Mouse (Mus musculus) layer of hippocampus, adult 9-11 months (tissue): ENCODE measurements at regions not wholly inside any gene's neighbourhood (a gene's known extent, or its start where the extent isn't known, plus 50 kb on each side); places are given as distances from the start of the nearest gene placed in this dataset.

Experiments
- DNase-seq: peaks from one replicate; pipeline ENCODE4 v3.0.0; 2022

DNA sequence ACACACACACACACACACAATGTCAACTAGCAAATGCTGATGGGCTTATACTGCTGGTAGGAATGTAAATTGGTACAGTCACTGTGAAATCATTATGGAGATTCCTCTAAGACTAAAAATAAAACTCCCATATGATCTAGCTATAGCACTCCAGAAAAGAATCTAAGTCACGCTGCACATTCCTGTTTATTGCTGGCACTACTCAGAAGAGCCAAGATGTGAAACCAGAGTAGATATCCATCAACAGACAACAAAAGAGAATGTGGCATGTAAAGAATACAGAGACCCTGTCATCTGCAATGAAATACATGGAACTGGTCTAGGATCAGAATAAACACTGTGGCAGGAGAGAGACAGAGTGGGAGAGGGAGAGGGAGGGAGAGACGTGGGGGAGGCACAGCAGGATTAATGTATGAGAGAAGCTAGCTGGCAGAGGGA, 442.8 kb upstream of the Nrp1 start:
- DNase-seq = peak; percentile 13

DNA sequence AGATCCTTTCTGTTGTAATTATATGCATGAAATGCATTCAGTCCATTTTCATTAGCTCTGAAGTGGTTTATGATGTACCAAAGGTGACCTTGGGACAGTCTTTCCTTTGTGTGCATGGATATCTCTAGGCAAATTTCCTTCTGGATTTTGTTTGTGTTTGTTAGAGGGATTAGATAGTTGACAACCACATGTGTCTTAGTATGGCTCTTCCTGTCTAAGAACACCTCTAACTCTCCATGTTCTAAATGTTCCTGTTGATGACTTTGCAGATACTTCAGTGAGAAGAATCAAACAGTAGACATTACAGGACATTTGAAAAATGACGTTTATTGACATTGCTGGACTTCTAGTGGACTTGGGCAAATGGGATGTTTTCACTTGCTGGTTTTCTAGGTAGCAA, 436.5 kb upstream of the Nrp1 start:
- DNase-seq = no peak

DNA sequence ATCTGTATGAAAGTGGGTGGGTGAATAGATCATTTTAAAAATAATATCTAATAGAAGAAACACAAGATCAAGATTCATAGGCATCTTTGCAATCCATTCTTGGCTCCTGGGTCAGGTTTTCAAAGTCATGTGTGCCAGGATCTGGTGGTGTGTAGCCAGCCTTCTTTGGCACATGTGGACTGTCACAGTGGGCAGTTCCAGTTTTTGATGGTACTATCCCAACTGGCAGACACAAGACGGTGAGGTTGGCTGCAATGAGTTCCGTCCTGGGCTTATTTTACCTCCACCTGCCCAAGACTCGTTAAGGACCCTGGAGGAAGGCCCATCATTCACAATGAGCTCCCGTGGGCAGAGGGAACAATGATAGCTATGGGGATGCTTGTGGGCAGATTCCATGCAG, 435.1 kb upstream of the Nrp1 start:
- no peak for DNase-seq

DNA sequence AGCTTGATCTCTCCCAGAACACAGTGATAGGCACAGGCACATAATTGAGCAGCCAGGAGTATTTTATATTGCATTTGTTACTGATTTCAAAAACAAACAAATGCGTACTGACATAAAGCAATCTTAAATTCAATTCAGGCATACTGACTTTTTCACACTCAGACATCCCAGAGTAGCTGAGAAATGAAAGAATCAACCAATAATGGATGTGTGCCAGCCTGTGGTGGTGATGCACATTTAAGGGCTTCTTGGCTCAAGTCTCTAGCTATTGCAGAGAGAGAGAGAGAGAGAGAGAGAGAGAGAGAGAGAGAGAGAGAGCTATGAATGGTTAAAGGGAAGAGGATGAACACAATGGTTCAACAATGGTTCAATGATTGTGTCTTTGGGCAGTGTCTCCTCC, 426.1 kb upstream of the Nrp1 start:
- DNase-seq = no peak

DNA sequence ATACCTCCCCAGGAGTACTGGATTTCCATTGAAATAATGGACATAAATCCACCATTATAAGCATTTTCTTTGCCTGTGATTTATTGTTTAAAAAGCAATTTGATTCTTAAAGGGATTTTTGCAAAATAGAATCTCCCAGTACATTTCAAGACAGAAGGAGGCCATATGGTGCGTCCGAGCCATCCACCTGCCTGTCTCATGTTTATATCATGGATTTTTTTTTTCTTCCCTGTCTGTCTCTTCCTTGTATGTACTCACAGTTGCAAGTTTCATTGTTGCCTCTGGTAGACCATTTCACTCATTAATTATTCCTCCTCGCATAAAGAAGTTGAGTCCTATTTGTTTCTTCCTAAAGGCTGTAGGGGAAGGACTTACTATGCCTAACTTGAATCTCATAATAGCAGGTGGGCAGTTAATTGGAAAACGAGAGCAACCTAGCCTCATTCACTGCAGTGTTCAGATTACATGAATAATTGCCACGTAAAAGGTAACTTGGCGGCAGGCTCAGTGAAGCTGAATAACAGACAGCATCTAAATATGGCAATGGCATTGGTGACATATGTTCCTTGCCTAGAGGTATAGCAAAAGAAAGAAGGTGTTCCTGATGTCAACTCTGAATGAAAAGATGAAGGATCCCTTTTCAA, 421.5 kb upstream of the Nrp1 start:
- peak; percentile 49 for DNase-seq

DNA sequence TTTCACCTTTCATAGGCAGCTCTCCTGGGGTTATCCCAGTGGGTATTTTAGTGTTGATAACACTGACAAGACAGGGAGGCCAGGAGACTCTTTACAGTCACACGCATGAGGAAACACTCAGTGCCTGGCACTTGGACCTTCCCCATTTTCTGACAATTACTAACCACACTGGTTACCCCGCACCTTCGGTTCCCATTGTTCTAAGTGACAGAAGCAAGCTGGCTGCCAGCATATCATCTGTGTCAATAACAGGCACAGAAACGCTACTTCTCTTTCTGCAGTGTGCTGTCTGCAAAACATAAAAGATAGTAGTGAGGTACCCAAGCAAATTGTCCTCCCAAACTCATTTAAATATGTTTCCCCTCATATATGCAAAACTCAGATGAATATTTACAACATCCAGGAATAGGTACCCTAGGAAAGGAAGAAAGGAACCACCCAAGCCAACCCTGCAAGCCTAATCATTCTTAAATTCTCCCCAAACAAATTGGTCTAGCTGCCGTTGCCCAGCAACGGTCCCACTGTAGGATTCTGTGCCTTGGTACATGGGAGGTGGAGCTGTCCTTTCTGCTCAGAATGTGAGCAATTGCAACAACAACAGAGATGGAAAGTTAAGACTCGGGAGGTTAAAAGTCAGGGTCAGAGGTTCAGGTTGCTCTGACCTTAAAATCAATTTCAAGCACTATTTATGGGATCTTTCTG, 419.0 kb upstream of the Nrp1 start:
- peak; percentile 58 for DNase-seq

DNA sequence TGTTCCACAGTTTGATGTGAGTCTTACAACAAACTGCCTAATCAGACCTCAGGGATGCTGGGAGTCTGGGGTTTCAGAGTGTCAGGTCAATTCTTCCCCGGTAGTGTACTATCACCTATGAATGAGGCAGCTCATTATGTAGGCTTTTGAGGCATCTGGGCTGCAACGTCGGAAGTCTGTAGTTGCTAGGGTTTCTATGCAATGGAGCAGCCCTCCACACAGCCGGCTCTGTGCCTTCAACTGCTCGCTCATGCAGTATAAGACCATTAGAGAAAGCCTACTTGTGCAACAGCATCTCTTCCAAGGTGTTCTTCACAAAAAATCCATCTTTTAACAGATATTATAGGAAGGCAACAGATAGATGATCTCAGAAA, 418.4 kb upstream of the Nrp1 start:
- peak; percentile 9 for DNase-seq

DNA sequence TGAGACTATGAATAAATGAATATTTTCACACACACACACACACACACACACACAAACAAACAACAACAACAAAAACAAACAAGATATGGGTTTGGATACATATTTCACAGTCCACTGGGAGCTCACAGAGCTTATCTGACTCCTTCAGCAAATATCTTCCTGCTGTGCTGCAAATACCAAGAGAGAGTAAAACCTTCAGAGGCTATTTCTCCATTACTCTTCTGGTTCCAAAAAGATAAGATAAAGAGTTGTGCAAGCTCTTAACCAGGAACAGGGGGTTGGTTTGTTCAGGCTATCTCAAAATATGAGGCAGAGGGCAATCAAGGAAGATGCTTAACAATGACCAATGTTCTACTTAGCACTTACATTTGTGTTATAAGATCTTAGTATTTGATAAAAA, 416.1 kb upstream of the Nrp1 start:
- DNase-seq = no peak

DNA sequence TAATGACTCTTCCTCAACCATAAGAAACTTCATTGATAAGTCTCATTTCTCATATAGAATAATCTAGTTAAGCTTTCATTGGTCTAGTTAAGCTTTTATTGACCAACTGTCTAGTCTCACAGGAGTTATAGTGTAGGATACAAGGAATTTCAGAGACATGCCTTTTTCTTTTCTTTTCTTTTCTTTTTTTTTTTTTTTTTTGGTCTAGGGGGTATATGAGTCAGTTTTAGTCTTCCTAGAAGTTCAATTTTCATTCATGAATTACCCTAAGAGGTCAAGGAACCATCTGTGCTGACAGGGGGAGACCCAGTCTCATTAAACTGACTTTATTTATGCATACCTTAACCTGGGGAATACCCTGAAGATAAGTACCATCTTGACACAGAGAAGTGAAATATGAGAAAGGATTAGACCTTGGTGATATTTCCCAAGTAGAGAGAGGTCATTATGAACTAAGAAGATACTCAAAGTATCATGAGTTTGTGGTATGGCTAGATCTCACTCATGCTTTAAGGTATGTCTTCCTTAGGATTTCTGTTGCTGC, 413.4 kb upstream of the Nrp1 start:
- no peak for DNase-seq

DNA sequence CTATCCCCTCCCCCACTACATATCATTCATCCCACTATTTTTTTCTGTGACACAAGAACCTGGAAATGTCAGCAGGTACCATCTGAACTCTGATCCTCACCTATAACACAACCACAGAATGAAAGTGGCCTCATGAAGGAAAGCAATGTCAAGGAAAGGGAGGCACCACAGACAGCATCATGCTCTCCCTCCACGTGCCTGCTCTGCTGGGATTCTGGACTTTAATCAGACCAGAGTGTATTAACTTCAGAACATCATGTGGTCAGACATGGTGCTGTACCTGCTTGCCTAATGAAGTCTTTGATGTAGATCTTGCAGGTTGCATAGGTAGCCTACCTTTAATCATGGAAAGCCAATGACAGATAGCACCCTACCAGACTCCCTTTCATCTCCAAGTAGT, 400.8 kb upstream of the Nrp1 start:
- no peak for DNase-seq

DNA sequence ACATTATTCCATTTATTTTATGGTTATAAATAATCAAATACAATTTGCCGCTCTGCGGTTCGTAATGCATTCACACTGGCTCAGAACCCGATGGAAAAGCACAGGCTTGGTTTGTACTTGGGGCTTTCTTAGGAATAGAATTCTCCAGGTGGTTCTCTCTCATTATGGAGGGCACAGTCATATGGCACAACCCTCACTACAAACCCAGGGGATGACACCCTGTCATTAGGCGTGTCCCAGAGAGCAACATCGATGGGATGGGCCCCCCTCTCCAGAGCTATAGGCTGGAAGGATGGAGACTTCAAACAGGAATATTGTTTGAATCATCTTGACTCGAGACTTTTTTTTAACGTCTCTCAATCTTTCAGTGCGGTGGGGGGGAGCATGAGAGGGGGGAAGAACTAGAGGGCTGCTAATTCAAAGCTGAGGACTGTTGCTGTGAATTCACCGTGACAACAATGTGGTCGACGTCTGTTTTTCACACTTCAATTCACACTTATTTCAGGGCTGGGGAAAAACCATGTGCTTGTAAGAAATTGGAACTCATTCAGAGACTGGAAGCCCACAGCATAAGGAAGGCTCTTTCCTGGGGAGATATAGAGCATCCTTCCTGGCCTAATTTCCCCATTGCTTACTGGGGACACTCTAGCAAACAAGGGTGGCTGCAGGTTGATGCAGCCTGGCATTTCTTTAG, 399.9 kb upstream of the Nrp1 start:
- no peak for DNase-seq

DNA sequence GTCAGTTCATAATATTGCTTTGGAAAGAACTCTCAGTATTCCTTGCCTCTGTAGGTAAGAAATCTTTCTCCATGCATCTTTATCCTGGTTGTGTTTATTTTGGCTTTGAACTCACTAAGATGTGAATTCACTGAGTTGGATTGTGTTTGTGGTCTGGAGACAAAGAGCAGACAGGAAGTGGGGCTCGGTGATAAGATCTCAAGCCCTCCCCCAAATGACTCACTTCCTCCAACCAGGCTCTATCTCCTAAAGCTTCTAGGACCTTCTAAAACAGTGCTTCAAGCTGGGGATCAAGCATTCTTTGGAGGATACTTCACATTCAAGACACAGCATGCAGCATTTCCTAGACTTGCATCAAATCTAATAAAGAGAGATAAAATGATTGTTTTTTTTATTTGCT, 395.5 kb upstream of the Nrp1 start:
- DNase-seq = no peak

DNA sequence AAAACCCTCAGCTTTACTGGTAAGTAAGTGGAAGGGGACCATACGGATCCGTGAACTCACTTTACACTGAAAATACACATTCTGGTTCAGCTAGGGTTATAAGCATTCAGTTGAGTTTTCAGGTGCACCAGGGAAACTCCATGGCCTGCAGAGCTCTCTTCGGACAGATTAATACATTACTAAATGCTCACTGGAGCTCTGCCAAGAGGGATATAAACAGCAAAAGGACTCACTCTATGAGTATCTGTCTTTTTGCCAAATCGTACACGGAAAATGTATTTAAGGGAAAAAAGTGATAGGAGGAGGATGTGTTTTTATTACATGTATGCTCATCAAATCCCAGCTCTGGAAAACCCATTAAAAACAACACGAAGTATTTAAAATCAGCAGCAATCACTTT, 394.8 kb upstream of the Nrp1 start:
- no peak for DNase-seq

DNA sequence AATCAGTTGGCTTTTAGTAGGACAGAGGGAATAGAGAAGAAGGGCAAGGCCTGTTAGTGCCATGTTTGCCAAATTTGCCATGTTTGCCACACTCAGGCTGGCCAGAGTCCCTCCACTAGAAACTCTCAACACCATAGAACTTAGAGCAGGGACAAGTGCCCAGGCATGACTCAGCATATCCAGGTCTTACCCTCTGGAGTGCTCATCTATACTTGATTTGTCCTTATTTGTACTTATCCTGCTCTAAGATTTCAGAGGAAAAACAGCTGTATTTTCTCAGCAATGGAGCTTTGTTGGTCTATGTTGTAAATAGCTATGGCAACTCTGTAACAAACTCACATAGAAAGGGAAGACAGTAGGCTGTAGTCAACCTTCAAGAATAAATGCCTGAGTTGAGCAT, 393.6 kb upstream of the Nrp1 start:
- no peak for DNase-seq

DNA sequence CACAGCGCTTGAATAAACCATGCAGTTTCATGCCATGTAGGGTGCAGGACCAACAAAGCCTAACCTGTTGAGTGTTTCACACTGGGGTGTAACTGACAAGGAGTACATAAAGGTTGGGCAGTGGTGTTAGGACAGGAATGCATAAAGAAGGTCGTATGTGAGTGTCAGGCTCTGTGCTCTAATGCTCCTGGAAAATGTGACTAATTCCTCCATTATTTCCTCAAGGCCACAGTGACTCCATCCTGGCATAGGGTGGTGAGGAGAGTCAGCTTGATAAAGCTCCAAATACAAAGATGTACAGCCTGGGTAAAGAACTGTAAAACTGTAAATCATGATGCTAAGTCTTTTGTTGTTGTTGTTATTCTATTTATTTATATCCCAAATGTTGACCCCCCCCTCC, 393.1 kb upstream of the Nrp1 start:
- no peak for DNase-seq

DNA sequence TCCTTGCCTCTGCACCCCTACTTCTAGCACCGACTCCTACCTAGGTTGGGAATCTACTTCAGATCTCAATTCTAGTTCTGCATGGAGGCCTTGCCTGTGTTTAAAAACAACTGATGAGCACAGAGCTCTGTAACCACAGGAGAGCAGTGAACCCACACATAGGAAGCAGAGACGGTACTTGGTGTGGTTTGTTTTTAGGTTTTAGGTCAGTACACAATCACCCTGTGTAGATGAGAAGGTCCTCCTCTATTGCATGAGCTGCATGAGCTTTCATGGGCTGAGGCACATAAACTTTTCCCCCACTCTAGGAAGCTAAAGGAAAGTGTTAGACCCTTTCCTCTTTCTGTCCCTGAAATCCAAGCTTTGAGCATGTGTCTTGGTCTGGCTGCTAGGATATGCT, 390.4 kb upstream of the Nrp1 start:
- no peak for DNase-seq

DNA sequence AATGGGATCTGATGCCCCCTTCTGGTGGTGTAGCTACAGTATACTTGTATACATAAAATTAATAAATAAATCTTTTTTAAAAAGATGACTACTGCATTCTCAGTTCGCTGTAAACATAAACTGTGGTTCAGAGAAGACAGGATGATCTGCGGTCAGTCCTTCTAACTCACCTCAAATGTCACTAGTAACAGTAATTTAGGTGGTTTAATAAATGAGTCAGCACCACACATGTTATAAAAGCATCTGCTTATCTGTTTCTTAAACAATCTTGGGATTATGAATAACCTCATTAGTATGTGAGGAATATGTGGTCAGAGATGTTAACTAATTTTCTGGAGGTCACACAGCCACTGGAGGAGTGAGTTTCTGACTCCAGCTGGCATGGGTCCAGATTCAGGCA, 385.2 kb upstream of the Nrp1 start:
- no peak for DNase-seq

DNA sequence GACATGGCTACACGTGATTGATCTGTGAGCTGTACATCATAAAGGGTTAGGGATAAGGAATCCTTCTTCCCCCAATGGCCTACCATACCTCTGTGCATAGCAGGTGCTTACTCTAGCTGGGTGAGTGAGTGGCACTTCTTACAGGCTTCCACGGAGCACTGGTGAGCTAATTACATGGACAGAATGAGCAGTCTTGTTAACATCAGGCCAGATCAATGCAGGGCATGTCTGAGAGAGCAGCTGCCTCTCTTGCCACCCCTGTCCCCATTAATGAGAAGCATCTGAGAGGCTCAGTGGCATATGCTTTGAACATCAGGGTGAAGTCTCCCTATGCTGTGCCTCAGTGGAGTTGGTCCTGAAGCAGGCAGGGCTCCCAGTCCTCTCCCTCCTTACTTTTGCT, 380.7 kb upstream of the Nrp1 start:
- DNase-seq = no peak

DNA sequence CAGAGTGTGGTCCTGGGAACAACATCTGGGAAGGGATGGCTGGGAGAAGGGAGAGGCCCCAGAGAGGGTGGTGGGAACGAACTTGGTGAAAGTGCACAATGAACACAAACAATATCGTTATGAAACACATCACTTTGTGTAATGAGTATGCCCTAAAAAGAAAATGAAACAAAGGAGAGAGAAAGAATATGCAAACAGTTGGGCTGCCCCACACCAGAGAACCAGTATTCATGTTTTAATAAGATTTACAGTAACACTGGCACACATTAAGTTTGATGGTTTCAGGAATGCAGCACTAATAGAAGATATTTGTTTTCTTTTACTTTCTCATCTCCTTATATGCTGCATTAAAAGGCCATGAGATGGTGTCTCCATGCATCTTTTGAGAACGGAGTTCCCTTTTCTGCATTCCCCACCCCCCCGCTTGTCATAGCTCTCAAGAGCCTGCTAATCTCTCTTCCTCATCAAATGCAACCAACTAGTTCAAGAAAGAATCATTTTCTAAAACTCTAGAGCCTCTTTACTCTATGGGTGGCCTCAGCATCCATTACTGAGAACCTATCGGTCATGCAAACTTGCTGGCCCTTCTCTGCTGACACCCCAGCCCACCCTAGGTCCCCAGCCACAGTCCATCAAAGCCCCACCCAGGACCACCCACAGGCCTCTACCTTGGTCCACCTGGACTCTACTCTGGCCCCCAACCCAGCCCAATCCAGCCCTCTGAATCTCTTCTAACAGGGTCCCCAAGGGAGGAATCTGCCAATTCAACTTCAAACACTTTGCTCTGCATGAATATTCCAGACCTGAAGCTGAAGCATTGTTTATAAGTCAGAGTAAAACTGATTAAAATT, 379.0 kb upstream of the Nrp1 start:
- DNase-seq = no peak

DNA sequence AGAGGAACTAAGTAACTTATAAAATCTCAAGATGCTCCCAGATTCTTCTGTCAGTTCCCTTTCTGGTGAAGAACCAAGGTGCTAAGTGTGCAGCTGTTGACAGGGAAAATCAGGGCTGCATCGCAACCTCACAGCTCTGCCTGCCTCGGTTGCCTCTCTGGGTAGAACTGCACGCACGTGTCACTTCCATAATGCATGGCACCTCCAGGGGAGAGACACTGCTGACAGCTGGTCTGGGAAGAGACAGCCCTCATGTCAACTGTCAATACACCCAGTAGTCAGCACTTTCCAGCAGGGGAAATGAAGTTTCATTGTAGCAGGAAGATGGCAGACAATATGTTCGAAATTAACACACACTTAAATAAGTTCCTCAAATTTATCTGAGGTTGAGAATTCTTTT, 376.2 kb upstream of the Nrp1 start:
- no peak for DNase-seq

DNA sequence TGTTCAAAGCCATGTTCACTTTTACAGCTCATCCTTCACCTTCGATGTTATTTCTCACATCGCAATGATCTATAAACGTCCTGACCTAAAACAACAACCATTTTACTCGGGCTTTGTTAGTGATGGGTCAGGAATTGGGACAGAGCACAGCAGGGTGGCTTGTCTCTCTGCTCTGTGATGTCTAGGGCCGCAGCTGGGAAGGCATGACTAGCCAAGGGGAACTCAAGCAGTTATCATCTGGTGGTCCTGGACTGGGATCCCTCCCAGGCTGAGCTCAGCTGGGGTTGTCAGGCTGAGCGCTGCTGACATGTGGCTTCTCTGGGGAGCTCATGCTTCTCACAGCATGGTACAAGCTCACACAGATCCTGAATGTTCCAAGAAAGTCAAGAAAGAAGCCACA, 372.8 kb upstream of the Nrp1 start:
- DNase-seq = no peak

DNA sequence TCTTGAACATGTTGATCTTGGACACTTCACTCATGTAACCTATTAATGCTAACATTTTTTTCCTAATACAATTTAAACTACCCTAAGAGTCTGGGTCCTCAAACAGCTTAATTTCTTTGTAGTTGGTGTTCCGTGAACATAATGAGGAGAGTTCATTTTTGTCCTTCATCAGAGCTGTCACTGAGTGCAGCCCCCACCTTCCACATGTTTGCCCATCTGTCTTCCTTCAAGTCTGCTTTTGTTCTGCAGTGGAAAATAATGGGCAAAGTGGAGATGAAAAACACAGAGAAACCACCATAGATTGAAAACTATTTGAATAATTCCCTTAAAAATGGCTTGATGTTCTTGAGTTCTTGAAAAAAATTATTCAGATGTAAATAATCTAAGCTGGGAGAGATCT, 369.5 kb upstream of the Nrp1 start:
- DNase-seq = peak; percentile 62

DNA sequence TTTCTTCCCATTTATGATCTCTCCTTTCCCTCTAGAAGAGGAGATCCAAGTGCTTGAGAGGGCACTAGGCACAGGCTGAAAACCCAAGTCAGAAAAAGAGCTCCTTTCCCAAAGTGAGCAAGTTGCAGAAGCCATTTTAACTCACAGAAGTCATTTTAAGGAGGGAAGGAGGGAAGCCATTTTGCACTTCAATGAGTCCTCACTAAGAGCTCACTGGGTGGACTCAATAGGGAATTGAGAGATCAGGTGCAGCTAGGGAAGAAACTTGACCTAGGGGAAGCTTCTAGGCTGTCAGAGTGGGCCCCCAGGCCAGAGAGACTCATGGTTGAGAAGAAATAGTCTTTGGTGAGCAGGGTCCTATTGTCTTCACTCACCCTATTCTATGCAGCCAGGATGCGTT, 363.5 kb upstream of the Nrp1 start:
- no peak for DNase-seq
